Mouse (Mus musculus): Measurements from ENCODE around the gene Edn2. TPM values are rescaled to one million over a fixed set of nuclear protein-coding genes. Genes with fewer than 3 reads are reported as not detected.

The Edn2 gene
- polyA plus RNA-seq (2014; fragmentation: Nextera tagmentation; extraction: Ambion mirVana), result 0.18 TPM in 1 of 2 replicates, not detected in the other

DNA sequence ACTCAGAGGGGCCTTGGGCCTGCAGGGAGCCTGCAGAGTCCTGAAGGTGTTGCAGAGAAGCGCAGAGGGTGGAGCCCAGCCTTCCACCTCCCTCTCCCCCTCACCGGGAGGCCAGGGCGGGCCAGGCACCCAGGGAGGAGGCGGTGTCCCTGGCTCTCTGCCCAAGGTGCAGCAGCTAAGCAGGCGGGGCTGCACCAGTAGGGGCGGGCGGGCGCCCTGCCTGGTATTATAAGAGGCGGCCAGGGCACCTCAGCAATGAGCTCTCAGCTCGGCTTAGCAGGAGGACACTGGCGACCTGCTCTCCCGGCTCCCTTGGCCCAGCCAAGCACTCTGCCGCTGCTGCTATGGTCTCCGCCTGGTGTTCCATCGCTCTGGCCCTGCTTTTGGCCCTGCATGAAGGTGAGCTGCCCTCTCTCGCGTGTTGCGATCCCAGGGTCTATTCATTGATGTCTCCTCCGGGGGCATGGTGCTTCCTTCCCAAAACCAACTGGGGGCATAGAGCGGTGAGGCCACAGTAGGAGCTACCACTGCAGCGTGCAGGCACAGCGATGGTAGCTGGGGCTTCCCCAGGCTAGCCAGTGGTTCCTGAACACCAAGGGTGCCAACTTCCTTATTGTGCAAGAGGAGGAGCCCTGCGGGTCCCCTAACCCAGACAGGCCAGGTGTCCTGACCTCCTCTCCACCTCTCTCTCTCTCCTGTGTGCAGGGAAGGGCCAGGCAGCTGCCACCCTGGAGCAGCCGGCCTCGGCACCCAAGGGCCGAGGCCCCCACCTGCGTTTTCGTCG, at the start of gene Edn2:
Gene Edn2, plus strand, starts transcription at position 41 of the 784 bp plus-strand sequence.
- no peak within 1 kb of the TSS for H3K4me2 ChIP-seq (ENCODE audit: low read length)
- H3K4me1 ChIP-seq (ENCODE audit: control insufficient read depth, insufficient read depth, low read length), result no peaks in the 10 kb centered on the region
- no peaks in the 10 kb centered on the region for H3K9me3 ChIP-seq (ENCODE audit: control insufficient read depth, low read length)
- H3K9ac ChIP-seq (replicated peaks; ENCODE audit: low read length), result no peak within 1 kb of the TSS
- H3K36me3 ChIP-seq (ENCODE audit: control insufficient read depth, insufficient read depth, low read length), result no peaks in the 10 kb centered on the region
- peak; percentile 39 for DNase-seq
- no peaks in the 10 kb centered on the region for H3K27me3 ChIP-seq (ENCODE audit: control insufficient read depth, insufficient read depth, low read length)
- no peak within 1 kb of the TSS for H3K4me3 ChIP-seq (replicated peaks; ENCODE audit: low read depth, low read length)
- H3K27ac ChIP-seq (replicated peaks; ENCODE audit: low read depth, low read length), result no peak within 1 kb of the TSS
- WGBS, result 40% methylated on average over 29 of the region's 29 CpGs
- no peak for ATAC-seq (ENCODE audit: low FRiP score, low TSS enrichment)

DNA sequence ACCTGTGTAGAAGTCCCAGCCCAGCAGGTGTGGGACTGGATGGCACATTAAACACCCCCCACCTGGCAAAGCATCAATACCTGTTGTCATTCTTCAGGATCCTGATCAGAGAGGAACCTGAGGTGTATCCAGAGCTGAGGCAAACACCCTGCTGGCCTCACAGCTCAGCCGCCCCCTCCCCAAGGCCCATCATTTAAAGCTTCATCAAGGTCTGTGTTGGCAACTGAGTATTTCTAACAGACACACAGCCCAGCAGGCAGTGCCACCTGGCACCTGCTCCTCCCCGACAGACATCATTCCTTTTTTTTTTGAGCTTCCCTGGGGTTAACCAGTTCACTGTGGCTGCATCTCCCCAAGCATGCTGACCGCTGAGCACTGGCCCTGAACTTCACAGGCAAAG, 45.5 kb upstream of the Edn2 start:
- H3K4me3 ChIP-seq (replicated peaks; ENCODE audit: low read depth, low read length), result no peak overlapping the region
- H3K27me3 ChIP-seq (ENCODE audit: control insufficient read depth, insufficient read depth, low read length), result no peaks in the 10 kb centered on the region
- no peaks in the 10 kb centered on the region for H3K36me3 ChIP-seq (ENCODE audit: control insufficient read depth, insufficient read depth, low read length)
- H3K4me2 ChIP-seq (ENCODE audit: low read length), result no peak overlapping the region
- no peak for ATAC-seq (ENCODE audit: low FRiP score, low TSS enrichment)
- no peak overlapping the region for H3K9ac ChIP-seq (replicated peaks; ENCODE audit: low read length)
- WGBS, result 89% methylated on average over 3 of the region's 3 CpGs
- H3K4me1 ChIP-seq (ENCODE audit: control insufficient read depth, insufficient read depth, low read length), result no peaks in the 10 kb centered on the region
- no peak overlapping the region for H3K27ac ChIP-seq (replicated peaks; ENCODE audit: low read depth, low read length)
- H3K9me3 ChIP-seq (ENCODE audit: control insufficient read depth, low read length), result no peaks in the 10 kb centered on the region
- no peak for DNase-seq

GRCm38 (mm10) chr4:120116312-120116711, 44.7 kb upstream of the Edn2 start:
- no peak overlapping the region for H3K4me3 ChIP-seq (replicated peaks; ENCODE audit: low read depth, low read length)
- WGBS, result 93% methylated on average over 1 of the region's 1 CpGs
- H3K36me3 ChIP-seq (ENCODE audit: control insufficient read depth, insufficient read depth, low read length), result no peaks in the 10 kb centered on the region
- H3K9me3 ChIP-seq (ENCODE audit: control insufficient read depth, low read length), result no peaks in the 10 kb centered on the region
- H3K4me2 ChIP-seq (ENCODE audit: low read length), result no peak overlapping the region
- H3K27me3 ChIP-seq (ENCODE audit: control insufficient read depth, insufficient read depth, low read length), result no peaks in the 10 kb centered on the region
- H3K4me1 ChIP-seq (ENCODE audit: control insufficient read depth, insufficient read depth, low read length), result no peaks in the 10 kb centered on the region
- H3K27ac ChIP-seq (replicated peaks; ENCODE audit: low read depth, low read length), result no peak overlapping the region
- H3K9ac ChIP-seq (replicated peaks; ENCODE audit: low read length), result no peak overlapping the region
- ATAC-seq (ENCODE audit: low FRiP score, low TSS enrichment) (no peak), DNase-seq (no peak)

GRCm38 (mm10) chr4:120120276-120120675, 40.7 kb upstream of the Edn2 start:
- H3K4me3 ChIP-seq (replicated peaks; ENCODE audit: low read depth, low read length), result no peak overlapping the region
- 38% methylated on average over 8 of the region's 8 CpGs for WGBS
- H3K27me3 ChIP-seq (ENCODE audit: control insufficient read depth, insufficient read depth, low read length), result no peaks in the 10 kb centered on the region
- no peak overlapping the region for H3K27ac ChIP-seq (replicated peaks; ENCODE audit: low read depth, low read length)
- H3K9ac ChIP-seq (replicated peaks; ENCODE audit: low read length), result no peak overlapping the region
- DNase-seq, result peak; percentile 79
- no peaks in the 10 kb centered on the region for H3K36me3 ChIP-seq (ENCODE audit: control insufficient read depth, insufficient read depth, low read length)
- ATAC-seq (ENCODE audit: low FRiP score, low TSS enrichment), result peak; percentile 60
- H3K4me1 ChIP-seq (ENCODE audit: control insufficient read depth, insufficient read depth, low read length), result no peaks in the 10 kb centered on the region
- no peak overlapping the region for H3K4me2 ChIP-seq (ENCODE audit: low read length)
- H3K9me3 ChIP-seq (ENCODE audit: control insufficient read depth, low read length), result no peaks in the 10 kb centered on the region

GRCm38 (mm10) chr4:120124656-120125055, 36.4 kb upstream of the Edn2 start:
- Histone ChIP-seq H3K36me3 (ENCODE audit: control insufficient read depth, insufficient read depth, low read length) (no peaks in the 10 kb centered on the region), H3K4me3 (replicated peaks; ENCODE audit: low read depth, low read length) (no peak overlapping the region), H3K9me3 (ENCODE audit: control insufficient read depth, low read length) (no peaks in the 10 kb centered on the region), H3K9ac (replicated peaks; ENCODE audit: low read length) (no peak overlapping the region), H3K27me3 (ENCODE audit: control insufficient read depth, insufficient read depth, low read length) (no peaks in the 10 kb centered on the region), H3K4me2 (ENCODE audit: low read length) (no peak overlapping the region), H3K4me1 (ENCODE audit: control insufficient read depth, insufficient read depth, low read length) (no peaks in the 10 kb centered on the region), H3K27ac (replicated peaks; ENCODE audit: low read depth, low read length) (no peak overlapping the region)
- ATAC-seq (ENCODE audit: low FRiP score, low TSS enrichment) (no peak), DNase-seq (no peak)
- WGBS, result 83% methylated on average over 6 of the region's 6 CpGs

DNA sequence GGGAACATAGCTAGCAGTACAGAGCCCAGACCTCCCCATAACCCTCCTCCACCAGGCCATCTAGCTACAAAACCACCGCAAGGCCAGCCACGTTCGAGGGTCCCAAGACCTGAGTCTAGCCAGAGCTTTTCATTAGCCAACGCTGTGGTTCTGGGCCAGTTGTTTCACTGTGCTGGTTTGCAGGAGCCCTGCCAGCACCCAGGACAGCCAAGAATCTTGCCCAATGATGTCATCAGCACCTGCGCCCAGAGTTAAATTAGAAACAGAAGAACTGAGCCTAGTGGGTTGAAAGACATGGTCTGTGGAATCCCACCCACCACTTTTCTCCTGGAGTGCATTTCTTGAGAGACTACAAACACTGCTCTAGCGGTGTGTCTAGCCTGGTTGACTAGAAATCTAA, 35.0 kb upstream of the Edn2 start:
- no peaks in the 10 kb centered on the region for H3K4me1 ChIP-seq (ENCODE audit: control insufficient read depth, insufficient read depth, low read length)
- DNase-seq, result no peak

GRCm38 (mm10) chr4:120127333-120127732, 33.7 kb upstream of the Edn2 start:
- no peak overlapping the region for H3K4me2 ChIP-seq (ENCODE audit: low read length)
- H3K27me3 ChIP-seq (ENCODE audit: control insufficient read depth, insufficient read depth, low read length), result no peaks in the 10 kb centered on the region
- H3K4me3 ChIP-seq (replicated peaks; ENCODE audit: low read depth, low read length), result no peak overlapping the region
- DNase-seq (no peak), ATAC-seq (ENCODE audit: low FRiP score, low TSS enrichment) (no peak)
- WGBS, result 90% methylated on average over 3 of the region's 3 CpGs
- H3K9ac ChIP-seq (replicated peaks; ENCODE audit: low read length), result no peak overlapping the region
- H3K27ac ChIP-seq (replicated peaks; ENCODE audit: low read depth, low read length), result no peak overlapping the region
- no peaks in the 10 kb centered on the region for H3K4me1 ChIP-seq (ENCODE audit: control insufficient read depth, insufficient read depth, low read length)
- H3K36me3 ChIP-seq (ENCODE audit: control insufficient read depth, insufficient read depth, low read length), result no peaks in the 10 kb centered on the region
- H3K9me3 ChIP-seq (ENCODE audit: control insufficient read depth, low read length), result no peaks in the 10 kb centered on the region

More for the DNA sequence above, 35.0 kb upstream of the Edn2 start:
- no peak for ATAC-seq (ENCODE audit: low FRiP score, low TSS enrichment)
- H3K9me3 ChIP-seq (ENCODE audit: control insufficient read depth, low read length), result no peaks in the 10 kb centered on the region
- H3K27me3 ChIP-seq (ENCODE audit: control insufficient read depth, insufficient read depth, low read length), result no peaks in the 10 kb centered on the region
- no peak overlapping the region for H3K27ac ChIP-seq (replicated peaks; ENCODE audit: low read depth, low read length)
- H3K36me3 ChIP-seq (ENCODE audit: control insufficient read depth, insufficient read depth, low read length), result no peaks in the 10 kb centered on the region
- no peak overlapping the region for H3K4me3 ChIP-seq (replicated peaks; ENCODE audit: low read depth, low read length)
- 92% methylated on average over 6 of the region's 6 CpGs for WGBS
- H3K4me2 ChIP-seq (ENCODE audit: low read length), result no peak overlapping the region
- H3K9ac ChIP-seq (replicated peaks; ENCODE audit: low read length), result no peak overlapping the region

GRCm38 (mm10) chr4:120128033-120128432, 33.0 kb upstream of the Edn2 start:
- 76% methylated on average over 4 of the region's 4 CpGs for WGBS
- Histone ChIP-seq H3K4me1 (ENCODE audit: control insufficient read depth, insufficient read depth, low read length) (no peaks in the 10 kb centered on the region), H3K4me2 (ENCODE audit: low read length) (no peak overlapping the region), H3K27me3 (ENCODE audit: control insufficient read depth, insufficient read depth, low read length) (no peaks in the 10 kb centered on the region), H3K27ac (replicated peaks; ENCODE audit: low read depth, low read length) (no peak overlapping the region), H3K9me3 (ENCODE audit: control insufficient read depth, low read length) (no peaks in the 10 kb centered on the region), H3K4me3 (replicated peaks; ENCODE audit: low read depth, low read length) (no peak overlapping the region), H3K36me3 (ENCODE audit: control insufficient read depth, insufficient read depth, low read length) (no peaks in the 10 kb centered on the region), H3K9ac (replicated peaks; ENCODE audit: low read length) (no peak overlapping the region)
- peak; percentile 31 for DNase-seq
- ATAC-seq (ENCODE audit: low FRiP score, low TSS enrichment), result no peak

- no peaks in the 10 kb centered on the region for H3K9me3 ChIP-seq (ENCODE audit: control insufficient read depth, low read length)
- H3K4me3 ChIP-seq (replicated peaks; ENCODE audit: low read depth, low read length), result no peak overlapping the region
- ATAC-seq (ENCODE audit: low FRiP score, low TSS enrichment) (peak; percentile 62; the same call in 1 of the 2 replicates), DNase-seq (peak; percentile 87)
- H3K36me3 ChIP-seq (ENCODE audit: control insufficient read depth, insufficient read depth, low read length), result no peaks in the 10 kb centered on the region
- H3K27ac ChIP-seq (replicated peaks; ENCODE audit: low read depth, low read length), result no peak overlapping the region
- no peaks in the 10 kb centered on the region for H3K27me3 ChIP-seq (ENCODE audit: control insufficient read depth, insufficient read depth, low read length)
- no peak overlapping the region; the same call in 1 of the 2 replicates for H3K9ac ChIP-seq (replicated peaks; ENCODE audit: low read length)
- 38% methylated on average over 4 of the region's 4 CpGs for WGBS
- no peak overlapping the region for H3K4me2 ChIP-seq (ENCODE audit: low read length)
- no peaks in the 10 kb centered on the region for H3K4me1 ChIP-seq (ENCODE audit: control insufficient read depth, insufficient read depth, low read length)
Measured at GRCm38 (mm10) chr4:120129233-120129885, 31.6 kb upstream of the Edn2 start.

Data from midbrain, embryonic 14.5 days (tissue).